Mouse (Mus musculus) embryonic facial prominence, embryonic 10.5 days (tissue): ENCODE data around the gene Shroom1. TPM values are rescaled to one million over a fixed set of nuclear protein-coding genes. Genes with fewer than 3 reads are reported as not detected.
"Not testable (repeated sequence)": the region's sequence is repeated elsewhere in the genome, so short reads cannot be mapped to it uniquely, and the experiment has no call there.

ENCODE experiments used
- DNase-seq: peaks from one replicate; pipeline ENCODE4 v3.0.0-alpha.2; 2017; ENCODE audit warnings: low spot score
- H3K27ac ChIP-seq: fragments of 300-500 bp; sonication (generic); replicated peaks from 2 replicates; pipeline ENCODE4 v1.5.1; 2016; ENCODE audit warnings: mild to moderate bottlenecking
- H3K27me3 ChIP-seq: fragments of 300-500 bp; sonication (generic); replicated peaks from 2 replicates; pipeline ENCODE4 v1.6.1; 2016; ENCODE audit warnings: low read depth, mild to moderate bottlenecking; ENCODE audit not compliant: poor library complexity, severe bottlenecking
- H3K36me3 ChIP-seq: fragments of 300-500 bp; sonication (generic); replicated peaks from 2 replicates; pipeline ENCODE4 v1.6.1; 2016; ENCODE audit warnings: mild to moderate bottlenecking, moderate library complexity
- H3K4me1 ChIP-seq: fragments of 300-500 bp; sonication (generic); 2 replicates; pipeline ENCODE4 v1.6.1; 2016
- H3K4me3 ChIP-seq: fragments of 300-500 bp; sonication (generic); 2 replicates; pipeline ENCODE4 v1.5.1; 2016; ENCODE audit warnings: mild to moderate bottlenecking, moderate library complexity
- H3K9me3 ChIP-seq: fragments of 300-500 bp; sonication (generic); 2 replicates; pipeline ENCODE4 v1.6.1; 2016; ENCODE audit warnings: mild to moderate bottlenecking
- WGBS: fragments of 180-500 bp; shearing (Covaris S2); methylation state at CpG from one replicate; pipeline ENCODE4 v1.1.7; 2016; 5-methylcytosine and 5-hydroxymethylcytosine counted together
- polyA plus RNA-seq: library from polyadenylated mRNA; unstranded; fragments of >200 nt; fragmentation: Nextera tagmentation; extraction: Ambion mirVana; gene quantifications from 2 replicates; pipeline ENCODE4 v1.2.1, GENCODE M21; 2016

The Shroom1 gene
- 2.3 and 2.4 TPM in 2 replicates for polyA plus RNA-seq

DNA sequence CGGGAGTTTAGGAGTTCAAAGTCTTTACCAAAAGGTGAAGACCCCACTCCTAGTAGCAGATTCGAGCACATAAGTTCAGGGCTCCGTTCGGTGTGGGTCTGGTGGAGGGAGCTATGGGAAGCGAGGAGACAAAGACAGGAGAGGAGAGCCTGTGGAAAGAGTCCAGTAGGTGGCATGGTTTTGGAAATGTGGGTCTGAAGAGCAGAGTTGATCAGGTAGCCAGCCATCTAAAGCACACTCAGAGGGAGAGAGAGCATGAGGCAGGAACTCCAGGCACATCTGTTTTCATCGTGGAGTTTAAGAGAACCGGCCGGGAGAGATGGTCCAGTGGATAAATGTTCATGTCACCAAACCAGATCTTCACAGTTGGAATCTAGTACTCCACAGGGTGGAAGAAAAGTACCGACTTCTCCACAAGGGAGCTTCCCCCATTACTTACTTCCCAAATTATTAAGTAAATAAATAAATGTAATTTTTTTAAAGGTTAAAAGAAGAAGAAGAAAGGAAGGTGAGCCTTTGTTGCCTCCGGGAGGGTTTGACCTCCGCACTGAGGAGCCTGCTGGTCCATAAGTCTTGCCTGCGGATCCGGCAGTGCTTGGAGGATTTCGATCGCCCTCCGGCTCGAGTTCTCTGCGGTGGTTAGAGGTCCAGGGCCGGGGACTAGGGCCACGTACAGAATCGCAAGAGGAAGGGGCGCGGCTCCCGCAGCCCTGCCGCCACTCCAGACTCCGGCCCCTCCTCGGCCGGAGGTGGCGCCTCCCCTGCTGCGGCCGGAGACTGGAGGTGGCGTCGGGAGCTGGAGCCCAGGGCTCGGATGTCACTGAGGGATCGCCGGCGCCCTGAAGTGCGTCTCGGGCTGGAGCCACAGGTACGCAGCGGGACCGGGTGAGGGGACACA, at the start of gene Shroom1, which contains the start of gene Gm10447:
TSS of gene Shroom1 (plus strand) at position 732 of the 898 bp plus-strand sequence.
TSS of gene Gm10447 (minus strand) at position 637 of the 898 bp plus-strand sequence.
- Histone ChIP-seq H3K4me1 (peaks cover 18% of the 10 kb centered on the region), H3K27ac (peak within 1 kb of the TSS; percentile 78), H3K9me3 (no peaks in the 10 kb centered on the region), H3K36me3 (no peaks in the 10 kb centered on the region), H3K4me3 (peak within 1 kb of the TSS; percentile 68), H3K27me3 (peaks cover 69% of the 10 kb centered on the region)
- WGBS = 3% methylated on average over 42 of the region's 42 CpGs
- DNase-seq = peak; percentile 85

DNA sequence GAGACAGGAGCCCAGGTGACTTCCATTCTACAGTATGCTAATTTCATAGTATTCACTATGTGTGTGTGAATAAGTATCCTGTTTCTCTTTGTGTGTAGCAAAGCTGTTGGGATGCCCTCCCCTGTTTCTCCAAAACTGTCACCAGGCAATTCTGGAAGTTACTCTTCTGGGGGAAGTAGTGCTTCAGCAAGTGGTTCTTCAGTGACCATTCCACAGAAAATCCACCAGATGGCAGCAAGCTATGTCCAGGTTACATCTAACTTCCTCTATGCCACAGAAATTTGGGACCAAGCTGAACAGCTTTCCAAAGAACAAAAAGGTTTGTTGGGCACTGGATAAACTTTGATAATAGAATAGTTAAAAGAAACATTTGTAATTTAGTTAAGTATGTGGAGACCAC, 45.3 kb upstream of the Shroom1 start:
- H3K9me3 ChIP-seq = no peaks in the 10 kb centered on the region
- peaks cover 99% of the 10 kb centered on the region for H3K36me3 ChIP-seq
- H3K4me3 ChIP-seq = no peak overlapping the region
- no peak overlapping the region for H3K27ac ChIP-seq
- no peaks in the 10 kb centered on the region for H3K27me3 ChIP-seq
- no peak for DNase-seq
- no peaks in the 10 kb centered on the region for H3K4me1 ChIP-seq

DNA sequence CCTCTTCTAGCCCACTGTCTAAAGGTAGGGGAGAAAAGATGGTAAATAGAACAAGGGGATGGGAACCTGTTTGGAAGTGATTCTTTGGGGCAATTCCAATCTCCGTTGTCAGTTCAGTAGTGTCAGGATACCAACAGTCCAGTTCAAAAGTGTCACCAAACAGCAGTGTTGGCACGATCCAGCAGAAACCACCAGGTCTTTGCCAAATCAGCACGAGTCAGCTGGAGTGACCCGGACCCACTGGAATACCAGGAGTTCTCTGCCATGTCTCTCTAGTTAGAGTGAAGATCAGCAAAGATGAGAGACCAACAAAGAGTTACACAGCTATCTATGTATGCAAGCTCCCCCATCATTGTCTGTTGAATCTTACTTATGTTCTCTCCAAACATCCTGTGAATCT, 43.1 kb upstream of the Shroom1 start:
- H3K36me3 ChIP-seq = peaks cover 99% of the 10 kb centered on the region

DNA sequence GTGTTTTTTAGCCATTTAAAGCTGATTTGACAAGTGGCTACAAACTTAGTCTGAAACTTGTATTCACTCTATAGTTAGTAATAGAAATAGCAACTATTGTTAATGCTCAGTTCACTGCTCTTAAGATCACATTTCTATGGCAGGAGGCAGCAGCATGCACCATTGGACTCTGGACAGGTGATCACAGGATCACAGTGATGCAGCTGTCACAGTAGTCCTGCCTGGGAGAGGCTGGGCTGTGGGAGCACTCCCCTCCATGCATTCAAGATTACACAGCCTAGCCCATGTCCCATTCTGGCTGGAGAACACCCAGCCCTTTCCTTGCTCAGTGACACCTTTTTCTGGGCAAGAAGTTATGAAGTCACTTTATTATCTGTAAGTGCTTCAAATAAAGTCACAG, 39.0 kb upstream of the Shroom1 start:
- no peak overlapping the region for H3K27ac ChIP-seq
- no peaks in the 10 kb centered on the region for H3K9me3 ChIP-seq
- H3K4me1 ChIP-seq = no peaks in the 10 kb centered on the region
- no peak for DNase-seq
- no peaks in the 10 kb centered on the region for H3K27me3 ChIP-seq
- H3K36me3 ChIP-seq = peaks cover 91% of the 10 kb centered on the region
- H3K4me3 ChIP-seq = no peak overlapping the region

More for the DNA sequence above, 43.1 kb upstream of the Shroom1 start:
- no peaks in the 10 kb centered on the region for H3K9me3 ChIP-seq
- no peaks in the 10 kb centered on the region for H3K27me3 ChIP-seq
- WGBS = 93% methylated on average over 4 of the region's 4 CpGs
- DNase-seq = no peak
- H3K4me3 ChIP-seq = no peak overlapping the region
- no peak overlapping the region for H3K27ac ChIP-seq
- no peaks in the 10 kb centered on the region for H3K4me1 ChIP-seq

DNA sequence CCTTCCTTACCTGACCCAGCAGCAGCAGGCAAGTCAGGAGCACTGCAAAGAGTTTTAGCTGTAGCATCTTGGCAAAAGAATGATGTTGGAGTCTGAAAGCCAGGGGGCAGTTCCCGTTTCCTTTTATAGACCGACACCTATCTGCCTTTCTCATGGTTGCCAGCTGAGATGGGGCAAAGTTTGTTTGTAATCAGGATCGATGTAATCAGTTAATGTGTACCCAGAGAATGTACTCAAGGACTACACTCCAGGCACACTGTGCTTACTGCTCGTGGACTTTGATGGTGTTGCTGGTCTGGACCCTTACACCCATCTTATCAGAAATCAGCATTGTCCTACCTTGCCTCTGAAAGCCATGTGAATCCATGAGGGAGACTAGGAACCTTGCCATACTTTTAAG, 34.0 kb upstream of the Shroom1 start, which contains the start of gene Leap2:
TSS of gene Leap2 (minus strand) at position 135 of the 400 bp plus-strand sequence.
- H3K4me1 ChIP-seq = no peaks in the 10 kb centered on the region
- WGBS = 92% methylated on average over 4 of the region's 4 CpGs
- no peak for DNase-seq
- H3K36me3 ChIP-seq = peaks cover 49% of the 10 kb centered on the region
- no peak within 1 kb of the TSS for H3K27ac ChIP-seq
- H3K9me3 ChIP-seq = no peaks in the 10 kb centered on the region
- no peak within 1 kb of the TSS for H3K4me3 ChIP-seq
- no peaks in the 10 kb centered on the region for H3K27me3 ChIP-seq

DNA sequence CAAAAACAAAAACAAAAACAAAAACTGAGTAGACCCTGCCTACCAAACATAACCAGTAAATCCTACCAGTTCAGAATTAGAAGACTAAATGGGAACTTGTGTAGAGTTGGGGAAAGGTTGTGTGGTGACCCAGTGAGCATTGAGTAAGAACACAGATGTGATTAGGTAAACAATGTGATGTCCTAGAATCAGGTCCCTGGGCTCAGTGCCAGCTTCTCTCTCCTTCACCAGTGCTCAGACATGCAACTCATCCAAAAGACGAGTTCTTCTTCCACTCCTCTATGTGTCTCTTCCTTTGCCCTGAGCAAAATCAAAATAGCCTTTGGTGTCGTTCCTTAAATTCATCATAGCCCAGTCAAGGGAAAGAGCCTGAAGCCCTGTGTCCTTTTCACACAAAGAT, 32.2 kb upstream of the Shroom1 start:
- Histone ChIP-seq H3K27me3 (no peaks in the 10 kb centered on the region), H3K9me3 (no peaks in the 10 kb centered on the region), H3K4me3 (no peak overlapping the region), H3K36me3 (peaks cover 49% of the 10 kb centered on the region), H3K27ac (no peak overlapping the region), H3K4me1 (peaks cover 6% of the 10 kb centered on the region)
- WGBS = 80% methylated on average over 2 of the region's 2 CpGs
- no peak for DNase-seq

DNA sequence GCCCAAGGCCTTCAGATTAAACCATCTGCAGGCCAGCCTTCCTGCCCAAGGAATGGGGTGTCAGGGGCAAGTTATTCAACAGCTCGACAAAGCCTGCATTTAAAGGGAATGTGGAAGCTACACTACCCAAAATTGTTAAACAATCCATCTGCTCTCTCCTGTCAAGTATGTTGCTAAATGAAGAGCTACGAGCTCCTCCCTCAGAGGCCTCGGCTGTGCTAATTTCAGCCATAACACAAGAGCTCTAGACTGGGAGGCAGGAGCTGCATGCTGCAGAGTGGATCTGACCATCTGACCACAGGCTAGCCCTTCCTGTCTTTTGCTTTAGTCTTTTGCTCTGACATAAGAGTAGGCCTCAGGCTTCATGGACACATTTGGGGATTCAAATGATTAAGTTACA, 31.8 kb upstream of the Shroom1 start:
- WGBS = 76% methylated on average over 3 of the region's 3 CpGs
- H3K4me1 ChIP-seq = peaks cover 10% of the 10 kb centered on the region
- H3K27ac ChIP-seq = no peak overlapping the region
- H3K9me3 ChIP-seq = no peaks in the 10 kb centered on the region
- H3K27me3 ChIP-seq = no peaks in the 10 kb centered on the region
- DNase-seq = no peak
- H3K36me3 ChIP-seq = peaks cover 45% of the 10 kb centered on the region
- no peak overlapping the region for H3K4me3 ChIP-seq

DNA sequence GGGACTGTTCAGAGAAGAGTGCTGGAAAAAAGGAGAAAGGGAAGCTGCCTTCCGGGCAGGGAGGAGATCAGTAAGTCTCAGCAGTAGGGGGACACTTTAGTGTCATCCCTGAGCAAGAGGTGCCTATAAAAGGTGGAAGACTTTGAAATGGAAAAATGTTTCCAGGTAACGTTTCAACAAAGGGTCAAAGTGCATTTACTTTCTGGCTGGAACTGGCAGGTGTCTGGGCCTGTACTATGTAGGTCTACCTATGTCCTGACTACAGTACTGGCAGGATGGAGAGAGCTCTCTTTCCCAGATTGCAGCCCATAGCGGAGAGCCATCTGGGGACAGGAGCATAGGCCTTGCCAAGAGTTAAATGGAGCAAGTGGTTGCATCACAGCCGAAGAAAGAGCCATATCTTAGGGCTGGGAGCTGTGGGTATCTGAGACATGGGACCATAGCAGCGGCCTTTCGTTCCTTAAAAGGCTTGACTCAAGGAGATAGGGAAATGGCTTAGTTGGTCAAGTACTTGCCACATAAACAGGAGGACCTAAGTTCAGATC, 31.2 kb upstream of the Shroom1 start:
- Histone ChIP-seq H3K27me3 (no peaks in the 10 kb centered on the region), H3K36me3 (peaks cover 43% of the 10 kb centered on the region), H3K9me3 (no peaks in the 10 kb centered on the region), H3K4me3 (no peak overlapping the region), H3K27ac (no peak overlapping the region), H3K4me1 (peaks cover 12% of the 10 kb centered on the region)
- DNase-seq = no peak
- WGBS = 88% methylated on average over 6 of the region's 6 CpGs

DNA sequence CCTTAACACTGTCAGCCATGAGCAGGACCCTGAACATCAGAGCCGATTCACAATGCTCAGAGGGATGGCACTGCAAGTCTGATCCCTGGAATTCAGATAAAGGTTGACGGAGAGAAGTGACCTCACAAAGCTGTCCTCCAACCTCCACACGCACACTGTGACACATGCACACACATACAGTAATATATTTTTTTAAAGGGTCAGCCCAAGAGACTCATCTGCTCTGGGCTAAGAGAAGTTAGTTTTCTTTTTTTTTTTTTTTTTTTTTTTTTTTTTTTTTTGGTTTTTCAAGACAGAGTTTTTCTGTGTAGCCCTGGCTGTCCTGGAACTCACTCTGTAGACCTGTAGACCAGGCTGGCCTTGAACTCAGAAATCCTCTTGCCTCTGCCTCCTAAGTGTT, 30.1 kb upstream of the Shroom1 start:
- not testable (repeated sequence) for H3K9me3 ChIP-seq, DNase-seq, H3K4me3 ChIP-seq, H3K27ac ChIP-seq, H3K27me3 ChIP-seq
- Histone ChIP-seq H3K4me1 (peaks cover 17% of the 10 kb centered on the region), H3K36me3 (peaks cover 33% of the 10 kb centered on the region)
- WGBS = 90% methylated on average over 3 of the region's 3 CpGs

DNA sequence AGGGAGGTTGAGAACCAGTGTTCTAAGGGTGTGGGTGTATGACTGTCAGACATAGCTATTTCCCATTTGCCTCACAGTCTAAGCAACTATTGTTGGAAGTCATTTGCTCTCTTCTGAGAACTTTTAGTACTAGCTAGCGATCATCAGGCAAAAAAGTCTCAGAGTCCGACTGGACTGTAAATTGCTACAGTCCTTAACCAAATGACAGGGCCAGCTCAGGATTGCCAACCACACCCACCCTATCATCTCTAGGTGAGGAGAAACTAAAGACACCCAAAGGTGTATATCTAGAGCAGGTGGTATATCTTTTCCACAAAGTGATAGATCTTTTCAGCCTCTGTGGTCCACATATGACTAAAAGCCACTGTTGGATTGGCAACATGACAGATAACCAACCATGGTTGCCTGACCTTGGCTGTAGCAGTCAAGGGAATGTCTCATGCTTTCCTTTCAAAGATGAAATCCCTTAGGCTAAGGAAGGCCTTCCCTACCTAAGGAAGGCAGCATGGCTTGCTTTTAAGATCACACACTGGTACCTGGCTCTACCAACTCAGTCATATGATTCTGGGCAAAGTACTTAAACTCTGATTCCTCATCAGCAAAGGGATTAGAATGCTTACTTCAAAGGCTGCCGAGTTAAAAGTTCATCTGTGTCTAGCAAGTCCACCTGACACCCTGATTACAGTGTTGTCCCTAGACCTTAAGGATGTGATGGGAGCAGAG, 28.9 kb upstream of the Shroom1 start:
- 91% methylated on average over 3 of the region's 3 CpGs for WGBS
- peaks cover 25% of the 10 kb centered on the region for H3K36me3 ChIP-seq
- no peak overlapping the region for H3K27ac ChIP-seq
- no peaks in the 10 kb centered on the region for H3K9me3 ChIP-seq
- no peak for DNase-seq
- peaks cover 17% of the 10 kb centered on the region for H3K4me1 ChIP-seq
- no peak overlapping the region for H3K4me3 ChIP-seq
- H3K27me3 ChIP-seq = 0 out of 2 replicates have a peak, but pooled peaks cover under 1% of the 10 kb centered on the region

DNA sequence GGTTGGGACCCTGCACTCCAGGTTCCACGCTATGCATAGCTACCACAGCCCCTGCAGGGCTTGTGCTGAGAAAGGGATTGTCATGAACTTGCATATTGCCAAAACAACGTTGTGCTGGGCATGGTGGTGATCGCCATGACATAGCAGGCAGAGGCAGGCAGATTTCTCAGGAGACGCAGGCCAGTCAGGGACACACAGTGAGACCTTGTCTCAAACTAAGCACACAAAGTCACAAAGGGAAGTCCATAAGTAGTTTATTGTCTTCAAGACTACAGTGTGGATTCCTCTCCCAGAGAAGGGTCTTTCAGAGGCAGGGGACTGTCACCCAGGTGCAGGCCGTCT, 28.3 kb upstream of the Shroom1 start:
- peaks cover 17% of the 10 kb centered on the region for H3K4me1 ChIP-seq
- H3K4me3 ChIP-seq = no peak overlapping the region
- no peak for DNase-seq
- WGBS = 95% methylated on average over 5 of the region's 5 CpGs
- H3K36me3 ChIP-seq = peaks cover 25% of the 10 kb centered on the region
- H3K27ac ChIP-seq = no peak overlapping the region
- 0 out of 2 replicates have a peak, but pooled peaks cover 4% of the 10 kb centered on the region for H3K27me3 ChIP-seq
- H3K9me3 ChIP-seq = no peaks in the 10 kb centered on the region

DNA sequence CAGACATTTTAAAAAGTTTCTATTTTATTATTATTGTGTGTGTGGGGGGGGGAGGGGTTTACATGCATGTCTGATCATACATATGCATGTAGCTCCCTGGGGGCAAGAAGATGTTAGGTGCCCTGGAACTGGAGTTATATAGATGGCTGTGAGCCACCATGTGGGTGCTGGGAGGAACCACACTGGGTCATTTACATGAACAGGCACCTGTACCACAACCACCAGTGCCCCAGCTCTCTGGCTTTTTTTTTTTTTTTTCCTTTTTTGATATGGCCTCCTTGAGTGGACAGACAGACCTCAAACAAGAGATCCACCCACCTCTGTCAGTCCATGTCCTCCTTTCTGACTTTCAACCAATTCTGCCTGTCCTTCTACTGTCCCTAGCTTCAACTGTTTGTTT, 27.8 kb upstream of the Shroom1 start:
- H3K4me3 ChIP-seq = peak overlapping the region; percentile 99
- peaks cover 25% of the 10 kb centered on the region for H3K36me3 ChIP-seq
- 0 out of 2 replicates have a peak, but pooled peaks cover 4% of the 10 kb centered on the region for H3K27me3 ChIP-seq
- H3K4me1 ChIP-seq = peaks cover 17% of the 10 kb centered on the region
- no peak for DNase-seq
- no peaks in the 10 kb centered on the region for H3K9me3 ChIP-seq
- H3K27ac ChIP-seq = no peak overlapping the region
